Mouse (Mus musculus) embryonic facial prominence, embryonic 13.5 days (tissue): Measurements from ENCODE around the gene Gm3278. TPM values are rescaled to one million over a fixed set of nuclear protein-coding genes. Genes with fewer than 3 reads are reported as not detected.
A peak's percentile ranks its signal among the peaks of the same experiment; 100 is the strongest.
"Not testable (repeated sequence)": the region's sequence is repeated elsewhere in the genome, so short reads cannot be mapped to it uniquely, and the experiment has no call there.

ENCODE experiments used
- ATAC-seq: fragments of 200-750 bp; cut with Nextera tagmentation; 2 replicates; pipeline ENCODE4 v1.8.0; 2017; ENCODE audit warnings: low read depth; ENCODE audit not compliant: insufficient number of reproducible peaks, insufficient read depth, low FRiP score, low TSS enrichment
- H3K27ac ChIP-seq: fragments of 300-500 bp; sonication (generic); 2 replicates; pipeline ENCODE4 v1.5.1; 2015; ENCODE audit warnings: moderate library complexity, mild to moderate bottlenecking, inconsistent platforms
- H3K27me3 ChIP-seq: fragments of 300-500 bp; sonication (generic); 2 replicates; pipeline ENCODE4 v1.6.1; 2015; ENCODE audit warnings: mild to moderate bottlenecking, inconsistent platforms
- H3K36me3 ChIP-seq: fragments of 300-500 bp; sonication (generic); 2 replicates; pipeline ENCODE4 v1.6.1; 2015; ENCODE audit warnings: mild to moderate bottlenecking, inconsistent platforms
- H3K4me1 ChIP-seq: fragments of 300-500 bp; sonication (generic); 2 replicates; pipeline ENCODE4 v1.6.1; 2015; ENCODE audit warnings: inconsistent platforms
- H3K4me2 ChIP-seq: fragments of 300-500 bp; sonication (generic); 2 replicates; pipeline ENCODE4 v1.6.1; 2015; ENCODE audit warnings: moderate library complexity, mild to moderate bottlenecking, inconsistent platforms
- H3K4me3 ChIP-seq: fragments of 300-500 bp; sonication (generic); 2 replicates; pipeline ENCODE4 v1.5.1; 2015; ENCODE audit warnings: mild to moderate bottlenecking, inconsistent platforms
- H3K9ac ChIP-seq: fragments of 300-500 bp; sonication (generic); 2 replicates; pipeline ENCODE4 v1.6.1; 2015; ENCODE audit warnings: mild to moderate bottlenecking, inconsistent platforms
- H3K9me3 ChIP-seq: fragments of 300-500 bp; sonication (generic); 2 replicates; pipeline ENCODE4 v1.6.1; 2016; ENCODE audit warnings: inconsistent platforms
- WGBS: fragments of 180-500 bp; shearing (Covaris S2); methylation state at CpG from one replicate; pipeline ENCODE4 v1.1.7; 2015; ENCODE audit warnings: mixed read lengths; 5-methylcytosine and 5-hydroxymethylcytosine counted together
- polyA plus RNA-seq: library from polyadenylated mRNA; unstranded; fragments of >200 nt; fragmentation: Nextera tagmentation; extraction: Ambion mirVana; gene quantifications from 2 replicates; pipeline ENCODE4 v1.2.1, GENCODE M21; 2015

The Gm3278 gene
- polyA plus RNA-seq, result not detected in 2 replicates

DNA sequence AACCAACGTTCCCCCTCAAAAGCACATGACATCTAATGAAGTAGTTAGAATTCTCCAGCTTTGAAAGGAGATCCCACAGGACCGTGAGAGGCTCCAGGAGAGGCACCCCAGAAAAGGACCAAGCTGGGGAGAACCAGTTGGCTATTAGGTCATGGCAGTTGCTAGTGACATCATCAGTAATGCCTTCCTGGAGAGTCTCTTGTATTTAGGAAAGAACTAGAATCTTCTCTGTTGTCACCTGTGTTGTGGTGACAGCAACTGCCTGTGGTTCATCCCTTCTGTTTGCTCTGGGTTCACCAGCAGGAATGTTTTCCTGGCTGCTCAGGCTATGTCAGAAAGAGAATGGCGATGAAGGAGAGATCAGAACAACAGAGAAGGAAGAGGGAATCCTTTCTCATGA is at the start of gene Gm3278:
Gm3278 (plus strand) TSS at position 301 of the 400 bp plus-strand sequence.
- not testable (repeated sequence) for H3K9ac ChIP-seq, H3K27ac ChIP-seq, H3K4me1 ChIP-seq, ATAC-seq, H3K27me3 ChIP-seq, H3K9me3 ChIP-seq, H3K4me3 ChIP-seq, H3K36me3 ChIP-seq, H3K4me2 ChIP-seq
- 56% methylated on average over 1 of the region's 3 CpGs for WGBS

DNA sequence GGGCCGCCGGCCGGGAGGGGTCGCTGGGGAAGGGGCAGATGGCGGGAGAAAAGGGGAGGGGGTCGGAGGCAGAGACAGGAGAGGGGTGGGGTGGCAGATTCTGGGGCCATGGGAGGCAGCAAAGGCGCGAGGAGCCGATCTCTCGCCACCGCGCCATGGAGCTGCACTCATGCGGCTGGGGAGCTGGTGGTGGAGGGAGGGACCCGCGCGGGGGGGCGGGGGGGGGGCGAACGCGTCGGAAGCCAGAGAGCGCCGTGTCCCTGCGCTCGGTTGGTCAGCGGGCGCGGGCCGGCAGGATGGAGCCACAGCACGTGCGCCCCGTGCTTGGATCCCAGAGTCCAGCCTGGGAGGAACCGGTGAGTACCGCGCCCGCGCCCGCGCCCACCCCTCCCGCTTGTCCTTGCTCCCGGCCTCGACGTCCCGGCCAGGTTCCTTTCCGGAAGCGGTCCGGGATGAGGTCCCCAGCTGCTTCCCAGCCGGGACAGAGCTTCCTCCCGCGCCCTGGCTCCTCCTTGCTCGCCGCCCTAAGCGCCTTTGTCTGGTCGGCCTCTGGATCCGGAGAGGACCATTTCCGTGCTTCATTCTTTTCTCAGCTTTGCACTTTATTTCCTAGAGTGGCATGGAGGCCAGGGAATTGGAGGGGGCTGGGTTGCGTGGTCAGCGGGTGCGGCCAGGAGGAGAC is 36.8 kb upstream of the Gm3278 start, which contains the start of gene Gm3264:
Gm3264 (plus strand) TSS at position 278 of the 682 bp plus-strand sequence.
- 7% methylated on average over 45 of the region's 59 CpGs for WGBS
- ATAC-seq, H3K27me3 ChIP-seq, H3K36me3 ChIP-seq, H3K4me1 ChIP-seq, H3K9me3 ChIP-seq, H3K27ac ChIP-seq: not testable (repeated sequence)
- Histone ChIP-seq H3K4me2 (peak within 1 kb of the TSS; percentile 60), H3K9ac (peak within 1 kb of the TSS; percentile 59), H3K4me3 (peak within 1 kb of the TSS; percentile 45)

Other genes with a start within 250 kb of the Gm3278 start
- not detected in 2 replicates for gene Gm3239, start 228.2 kb upstream of the Gm3278 start, polyA plus RNA-seq
- gene Gm7876, start 183.2 kb upstream of the Gm3278 start, polyA plus RNA-seq, result not detected in 2 replicates
- 0.39 and 0.43 TPM in 2 replicates for gene Gm3252, start 165.6 kb upstream of the Gm3278 start, polyA plus RNA-seq
- gene Gm9602, start 116.1 kb upstream of the Gm3278 start, polyA plus RNA-seq, result not detected in 2 replicates
- not detected in 2 replicates for gene Gm3269, start 54.3 kb upstream of the Gm3278 start, polyA plus RNA-seq
- 0.59 TPM in 2 replicates for gene Gm3264, start 36.8 kb upstream of the Gm3278 start, polyA plus RNA-seq
- gene Gm8297, start 91.5 kb downstream of the Gm3278 start, polyA plus RNA-seq, result not detected in 2 replicates
- gene Gm3298, start 123.5 kb downstream of the Gm3278 start, polyA plus RNA-seq, result 0.52 TPM in 1 of 2 replicates, not detected in the other
- not detected in 2 replicates for gene 4930555G01Rik, start 158.2 kb downstream of the Gm3278 start, polyA plus RNA-seq
- gene Gm8281, start 178.6 kb downstream of the Gm3278 start, polyA plus RNA-seq, result 1.0 and 1.3 TPM in 2 replicates
- gene Gm8279, start 239.1 kb downstream of the Gm3278 start, polyA plus RNA-seq, result not detected in 2 replicates